Mouse (Mus musculus) right cerebral cortex, postnatal 14 days (tissue): ENCODE measurements around the gene Fbxo45.
"Not testable (repeated sequence)": the region's sequence is repeated elsewhere in the genome, so short reads cannot be mapped to it uniquely, and the experiment has no call there.

Source experiments
- DNase-seq: peaks from one replicate; pipeline ENCODE4 v3.0.0; 2022

The Fbxo45 gene

GRCm38 (mm10) chr16:32246952-32247370 is at the start of gene Fbxo45, which contains the start of gene Wdr53:
Fbxo45 (minus strand) TSS chr16:32247158.
Wdr53 (plus strand) TSS chr16:32247227.
- DNase-seq: peak; percentile 98

DNA sequence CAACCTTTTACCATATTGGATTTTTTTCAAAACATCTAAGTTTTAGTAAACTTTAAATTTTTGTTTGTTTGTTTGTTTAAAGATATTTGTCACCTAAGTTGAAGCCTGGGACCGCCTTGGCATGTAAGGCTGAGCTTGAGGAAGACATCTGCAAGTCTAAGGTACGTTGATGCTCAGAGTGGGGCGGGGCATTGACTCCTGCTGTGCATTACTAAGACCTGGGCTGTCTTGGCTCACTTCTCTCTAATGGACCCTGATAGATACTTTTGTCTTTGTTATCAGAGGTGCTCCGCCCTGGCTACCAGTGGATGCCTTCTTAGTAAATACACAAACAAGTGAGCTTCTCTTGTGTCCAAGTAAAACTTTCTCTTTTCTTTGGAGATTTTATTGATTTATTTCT is 44.9 kb upstream of the Fbxo45 start:
- DNase-seq: no peak

DNA sequence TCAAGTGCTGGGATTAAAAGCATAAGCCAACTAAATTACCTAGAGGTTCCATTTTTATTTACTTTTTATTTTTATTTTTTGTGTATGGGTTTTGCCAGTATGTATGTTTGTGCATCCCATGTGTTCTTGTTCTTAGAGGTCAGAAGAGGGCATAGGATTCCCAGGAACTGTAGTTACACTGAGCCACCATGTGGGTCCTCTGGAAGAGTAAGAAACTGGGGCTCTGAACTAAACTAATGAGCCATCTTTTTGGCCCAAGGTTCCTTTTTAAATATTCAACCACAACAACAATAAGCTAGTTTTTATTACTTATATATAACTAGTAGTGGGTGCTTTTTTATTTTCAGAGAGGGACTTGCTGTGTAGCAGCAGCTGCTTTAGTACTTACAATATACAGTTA is 35.6 kb upstream of the Fbxo45 start:
- no peak for DNase-seq

DNA sequence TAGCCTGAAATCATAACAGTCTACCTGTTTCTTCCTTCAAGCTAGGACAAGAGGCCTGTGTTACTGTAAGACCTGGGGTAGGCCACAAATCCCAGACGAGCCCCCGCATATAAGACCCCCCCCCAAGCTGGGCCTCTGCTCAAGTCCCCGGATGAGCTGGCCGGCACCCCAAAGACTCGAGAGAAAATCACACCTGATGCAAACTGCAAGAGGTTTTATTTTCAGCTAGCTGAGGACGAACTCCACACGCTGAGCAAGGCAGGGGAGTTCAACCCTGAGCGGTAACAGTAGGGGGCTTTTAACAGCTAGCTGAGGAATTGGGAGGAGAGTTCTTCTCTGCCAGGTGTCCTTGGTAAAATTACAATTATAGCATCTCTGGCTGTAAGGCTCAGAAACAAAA is 33.3 kb upstream of the Fbxo45 start:
- DNase-seq: no peak

- no peak for DNase-seq
These were observed 31.4 kb upstream of the Fbxo45 start for GRCm38 (mm10) chr16:32278396-32278795.

- DNase-seq: peak; percentile 88
These were observed 30.6 kb upstream of the Fbxo45 start, which contains the start of gene Rnf168 for GRCm38 (mm10) chr16:32277308-32278256. Rnf168 (plus strand) TSS chr16:32277459.

DNA sequence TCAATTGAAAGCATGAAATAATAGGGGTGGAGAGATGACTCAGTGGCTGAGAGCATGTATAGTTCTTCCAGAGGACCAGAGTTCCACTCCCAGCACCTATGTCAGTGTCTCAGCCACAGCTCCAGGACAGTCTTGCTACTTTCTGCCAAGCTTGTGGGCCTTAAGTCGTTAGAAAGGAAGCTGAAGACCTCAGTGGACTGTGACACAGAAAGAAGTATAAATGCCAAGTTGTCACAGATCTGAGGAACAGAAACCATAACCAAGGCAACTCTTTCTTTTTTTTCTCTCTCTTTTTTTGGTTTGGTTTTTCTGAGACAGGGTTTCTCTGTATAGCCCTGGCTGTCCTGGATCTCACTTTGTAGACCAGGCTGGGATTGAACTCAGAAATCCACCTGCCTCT is 28.9 kb upstream of the Fbxo45 start:
- no peak for DNase-seq

- DNase-seq: no peak
These were observed 28.1 kb upstream of the Fbxo45 start for GRCm38 (mm10) chr16:32275041-32275440.

DNA sequence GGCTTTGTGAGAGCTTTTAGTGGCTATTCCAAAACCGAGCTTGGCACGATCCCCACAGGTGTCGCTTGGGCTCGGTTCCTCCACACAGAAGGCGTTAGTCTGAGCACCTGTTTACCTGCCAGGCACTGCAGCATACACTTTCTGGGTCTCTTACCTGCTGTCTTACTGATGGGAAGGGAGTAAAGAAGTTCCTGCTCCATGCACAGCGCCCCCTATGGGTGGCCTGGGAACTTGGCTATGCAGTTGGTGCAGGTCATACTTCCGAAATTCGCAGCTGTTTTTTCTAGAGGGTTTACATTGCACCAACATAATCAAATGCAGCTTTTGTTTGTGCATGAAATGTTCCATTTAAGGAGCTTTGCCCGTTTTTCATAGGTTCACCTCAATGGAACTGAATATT is 26.4 kb upstream of the Fbxo45 start:
- no peak for DNase-seq

DNA sequence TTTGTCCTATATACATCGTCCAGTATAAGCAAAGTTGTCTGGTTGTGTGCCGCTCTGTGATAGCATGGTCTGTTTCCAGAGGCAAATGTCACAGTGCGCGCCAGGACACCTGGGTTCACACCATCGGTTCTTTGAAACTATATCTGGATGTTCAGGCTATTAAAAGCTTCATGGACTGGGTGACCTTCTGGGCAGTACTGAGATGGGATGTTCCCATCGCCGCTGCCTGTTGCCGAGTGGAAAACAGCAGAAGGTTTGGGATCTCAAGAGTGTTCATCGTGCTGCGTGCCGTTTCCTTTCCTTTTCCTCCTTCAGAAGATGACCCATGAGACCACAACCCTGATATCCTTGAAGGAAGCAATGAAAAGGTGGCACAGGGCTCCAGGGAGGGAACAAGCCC is 24.3 kb upstream of the Fbxo45 start, which contains the start of gene Smco1:
TSS of gene Smco1 (plus strand) at position 178 of the 400 bp plus-strand sequence.
- DNase-seq: no peak

GRCm38 (mm10) chr16:32264225-32264624 is 17.3 kb upstream of the Fbxo45 start:
- not testable (repeated sequence) for DNase-seq

DNA sequence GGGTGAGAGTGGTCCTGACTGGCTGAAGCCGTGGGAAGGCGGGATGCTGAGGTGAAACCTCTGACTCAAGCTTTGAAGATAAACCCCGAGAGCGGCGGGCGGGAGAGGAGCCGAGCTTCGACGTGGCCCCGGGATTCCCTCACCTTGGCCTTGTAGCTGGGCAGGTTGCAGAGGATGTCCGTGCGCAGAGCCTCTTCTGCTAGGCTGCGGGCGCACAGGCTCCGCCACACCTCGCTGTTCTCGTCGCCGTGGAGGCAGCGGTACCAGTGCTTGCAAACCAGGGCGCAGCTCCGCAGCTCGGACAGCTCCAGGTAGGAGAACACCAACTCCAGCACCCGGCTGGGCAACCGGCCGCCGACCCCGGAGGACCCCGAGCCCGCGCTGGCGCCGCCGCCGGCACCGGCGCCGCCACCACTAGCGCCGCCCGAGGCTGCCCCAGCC is 587 bp downstream of the Fbxo45 start:
- peak; percentile 58 for DNase-seq

GRCm38 (mm10) chr16:32243901-32244300 is 3.1 kb downstream of the Fbxo45 start:
- DNase-seq: no peak

DNA sequence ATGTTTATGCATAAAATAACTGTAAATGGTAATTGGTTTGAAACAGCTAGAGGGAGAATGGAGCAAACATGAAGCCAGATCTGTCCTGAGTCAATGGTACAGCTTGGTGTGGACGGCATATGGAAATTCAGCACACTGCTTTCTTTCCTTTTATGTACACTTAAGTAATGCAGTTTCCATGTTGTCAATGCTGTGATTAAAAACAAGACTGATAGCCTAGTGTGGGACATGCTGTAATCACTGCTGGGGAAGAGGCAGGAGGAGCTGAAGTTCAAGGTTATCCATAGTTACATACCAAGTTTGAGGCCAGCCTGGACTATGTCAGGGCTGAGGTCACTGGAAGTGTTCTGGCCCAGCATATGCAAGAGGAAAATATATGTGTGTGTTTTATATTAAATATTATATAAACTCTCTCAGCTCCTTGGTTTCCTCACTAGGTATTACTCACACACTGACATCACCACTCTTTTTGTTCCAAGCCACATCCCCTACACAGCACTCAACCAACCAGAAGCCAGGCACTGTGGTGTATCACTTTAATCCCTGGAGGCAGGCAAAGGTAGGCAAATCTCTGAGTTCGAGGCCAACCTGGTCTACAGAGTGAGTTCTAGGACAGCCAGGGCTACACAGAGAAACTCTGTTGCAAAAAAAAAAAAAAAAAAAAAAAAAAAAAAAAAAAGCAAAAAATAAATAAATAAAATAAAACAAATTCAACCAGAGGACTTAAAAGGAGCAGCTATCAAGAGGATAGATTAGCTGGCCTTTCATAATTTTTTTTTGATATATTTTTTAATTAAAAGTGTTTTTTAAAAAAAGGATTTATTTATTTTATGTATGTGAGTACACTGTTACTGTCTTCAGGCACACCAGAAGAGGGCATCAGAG is 7.3 kb downstream of the Fbxo45 start:
- no peak for DNase-seq

- DNase-seq: no peak
These were observed 8.9 kb downstream of the Fbxo45 start for GRCm38 (mm10) chr16:32237930-32238680.

GRCm38 (mm10) chr16:32232050-32232449 is 14.9 kb downstream of the Fbxo45 start:
- DNase-seq: not testable (repeated sequence)

- no peak for DNase-seq
These were observed 24.6 kb downstream of the Fbxo45 start for GRCm38 (mm10) chr16:32222399-32222798.

- no peak for DNase-seq
These were observed 25.2 kb downstream of the Fbxo45 start for GRCm38 (mm10) chr16:32221803-32222202.

DNA sequence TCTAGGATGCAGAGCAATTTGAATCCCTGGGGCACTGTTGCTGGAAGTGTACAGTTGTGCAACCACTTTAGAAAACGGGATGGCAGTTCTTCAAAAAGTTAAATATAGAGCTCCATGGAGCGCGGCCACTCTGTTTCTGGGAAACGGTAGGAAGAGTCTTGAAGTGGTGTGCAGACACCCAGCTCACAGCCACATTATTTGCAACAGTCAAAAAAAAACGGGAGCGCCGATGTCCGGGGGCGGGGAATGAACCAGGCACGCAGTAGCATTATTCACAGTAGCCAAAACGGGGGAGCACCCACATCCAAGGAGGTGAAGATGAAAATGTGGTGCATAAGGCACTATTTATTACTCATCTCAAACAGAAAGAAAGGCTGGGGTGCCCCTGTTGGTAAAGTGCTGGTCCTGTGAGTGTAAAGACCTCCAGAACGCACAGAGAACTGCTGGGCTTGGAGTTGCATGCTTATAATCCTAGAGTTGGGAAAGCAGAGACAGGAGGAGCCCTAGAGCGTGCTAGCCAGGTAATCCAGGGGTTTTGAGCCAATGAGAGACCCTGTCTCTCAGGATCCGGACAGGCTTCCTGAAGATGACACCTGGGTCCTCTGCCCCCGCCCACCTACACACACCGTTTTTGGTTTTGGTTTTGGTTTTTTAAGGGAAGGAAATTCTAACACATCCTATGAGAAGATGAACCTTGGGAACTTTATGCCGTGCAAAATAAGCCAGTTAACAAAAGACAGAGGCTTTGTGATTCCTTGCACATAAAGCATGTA is 32.0 kb downstream of the Fbxo45 start:
- DNase-seq: peak; percentile 22

- no peak for DNase-seq
These were observed 32.8 kb downstream of the Fbxo45 start for GRCm38 (mm10) chr16:32214156-32214555.

- no peak for DNase-seq
These were observed 42.1 kb downstream of the Fbxo45 start for GRCm38 (mm10) chr16:32204902-32205301.

GRCm38 (mm10) chr16:32202681-32203080 is 44.3 kb downstream of the Fbxo45 start:
- DNase-seq: peak; percentile 68
